Mouse (Mus musculus): ENCODE measurements at regions not wholly inside any gene's neighbourhood (a gene's known extent, or its start where the extent isn't known, plus 50 kb on each side); places are given as distances from the start of the nearest gene placed in this dataset.

DNA sequence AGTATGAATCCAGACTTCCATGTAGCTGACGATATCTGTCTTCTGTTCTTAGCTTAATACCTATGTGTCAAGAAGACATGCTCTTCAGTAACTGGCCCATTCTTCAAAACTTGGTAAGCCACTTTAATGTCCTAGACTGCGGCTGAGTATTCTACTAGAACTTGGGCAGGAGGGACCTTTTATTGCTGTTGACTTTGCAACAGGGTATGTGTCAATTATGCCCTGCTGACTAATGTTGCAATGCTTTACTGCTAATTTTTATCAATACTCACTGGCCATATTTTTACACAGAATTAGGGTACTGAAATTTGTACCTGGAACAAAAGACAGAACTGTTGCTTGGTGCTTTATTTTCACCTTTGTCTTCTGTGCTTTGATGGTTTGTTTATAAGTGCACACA lies 746.9 kb downstream of the Ppargc1a start:
- Histone ChIP-seq H3K36me3 (ENCODE audit: insufficient read depth, low read length) (no peaks in the 10 kb centered on the region), H3K9me3 (ENCODE audit: low read length) (no peaks in the 10 kb centered on the region), H3K4me3 (replicated peaks; ENCODE audit: low read length) (no peak overlapping the region), H3K4me1 (replicated peaks; ENCODE audit: low read depth, low read length) (no peaks in the 10 kb centered on the region), H3K27me3 (ENCODE audit: insufficient read depth, low read length) (no peaks in the 10 kb centered on the region)
- no peak for TF ChIP-seq CTCF (conservative IDR thresholded peaks at IDR 0.05; ENCODE audit: low read length)
- TF ChIP-seq NANOG (IDR thresholded peaks at IDR 0.05; ENCODE audit: borderline replicate concordance, low read length): no peak

DNA sequence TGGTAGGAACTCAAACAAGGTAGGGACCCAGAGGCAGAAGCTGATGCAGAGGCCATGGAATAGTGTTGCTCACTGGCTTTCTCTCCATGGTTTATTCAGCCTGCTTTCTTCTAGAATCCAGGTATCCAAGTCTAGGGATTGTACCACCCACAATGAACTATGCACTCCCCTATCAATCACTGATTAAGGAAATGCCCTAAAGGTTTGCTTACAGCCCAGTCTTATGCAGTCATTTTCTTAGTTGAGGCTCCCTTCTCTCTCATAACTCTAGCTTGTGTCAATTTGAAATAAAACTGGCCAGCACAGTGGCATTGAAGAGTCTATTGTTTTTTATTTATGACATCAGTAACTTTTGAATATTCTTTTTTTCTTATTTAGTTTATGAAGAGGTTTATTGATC lies 747.6 kb downstream of the Ppargc1a start:
- Histone ChIP-seq H3K9me3 (ENCODE audit: low read length) (no peaks in the 10 kb centered on the region), H3K4me1 (replicated peaks; ENCODE audit: low read depth, low read length) (no peaks in the 10 kb centered on the region), H3K36me3 (ENCODE audit: insufficient read depth, low read length) (no peaks in the 10 kb centered on the region), H3K4me3 (replicated peaks; ENCODE audit: low read length) (no peak overlapping the region), H3K27me3 (ENCODE audit: insufficient read depth, low read length) (no peaks in the 10 kb centered on the region)
- TF ChIP-seq POU5F1 (IDR thresholded peaks at IDR 0.05; ENCODE audit: borderline replicate concordance, low read length) (no peak), CTCF (conservative IDR thresholded peaks at IDR 0.05; ENCODE audit: low read length) (no peak), NANOG (IDR thresholded peaks at IDR 0.05; ENCODE audit: borderline replicate concordance, low read length) (no peak)

DNA sequence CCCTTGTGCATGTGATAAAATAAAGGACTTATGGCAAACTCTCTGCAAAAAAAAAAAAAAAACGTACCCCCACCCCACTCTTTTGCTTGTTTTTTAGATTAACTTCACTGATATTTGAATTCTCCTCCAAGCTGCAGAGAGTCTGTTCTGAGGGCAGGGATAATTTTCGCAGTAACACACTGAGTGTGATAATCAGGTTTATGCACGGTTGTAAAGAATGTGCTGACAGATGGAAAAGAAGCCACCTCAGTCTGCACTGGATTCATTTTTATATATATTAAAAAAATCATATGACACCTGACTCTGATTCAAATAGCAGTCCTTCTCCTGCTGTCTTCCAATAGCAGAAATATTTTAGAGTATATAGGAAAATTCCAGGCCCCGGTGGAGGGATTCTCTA lies 736.5 kb upstream of the Adgra3 start:
- no peaks in the 10 kb centered on the region for H3K36me3 ChIP-seq (ENCODE audit: insufficient read depth, low read length)
- no peaks in the 10 kb centered on the region for H3K27me3 ChIP-seq (ENCODE audit: insufficient read depth, low read length)
- H3K4me1 ChIP-seq (replicated peaks; ENCODE audit: low read depth, low read length): no peaks in the 10 kb centered on the region
- H3K4me3 ChIP-seq (replicated peaks; ENCODE audit: low read length): no peak overlapping the region
- no peaks in the 10 kb centered on the region for H3K9me3 ChIP-seq (ENCODE audit: low read length)
- TF ChIP-seq CTCF (conservative IDR thresholded peaks at IDR 0.05; ENCODE audit: low read length) (no peak), NANOG (IDR thresholded peaks at IDR 0.05; ENCODE audit: borderline replicate concordance, low read length) (no peak), POU5F1 (IDR thresholded peaks at IDR 0.05; ENCODE audit: borderline replicate concordance, low read length) (no peak)

DNA sequence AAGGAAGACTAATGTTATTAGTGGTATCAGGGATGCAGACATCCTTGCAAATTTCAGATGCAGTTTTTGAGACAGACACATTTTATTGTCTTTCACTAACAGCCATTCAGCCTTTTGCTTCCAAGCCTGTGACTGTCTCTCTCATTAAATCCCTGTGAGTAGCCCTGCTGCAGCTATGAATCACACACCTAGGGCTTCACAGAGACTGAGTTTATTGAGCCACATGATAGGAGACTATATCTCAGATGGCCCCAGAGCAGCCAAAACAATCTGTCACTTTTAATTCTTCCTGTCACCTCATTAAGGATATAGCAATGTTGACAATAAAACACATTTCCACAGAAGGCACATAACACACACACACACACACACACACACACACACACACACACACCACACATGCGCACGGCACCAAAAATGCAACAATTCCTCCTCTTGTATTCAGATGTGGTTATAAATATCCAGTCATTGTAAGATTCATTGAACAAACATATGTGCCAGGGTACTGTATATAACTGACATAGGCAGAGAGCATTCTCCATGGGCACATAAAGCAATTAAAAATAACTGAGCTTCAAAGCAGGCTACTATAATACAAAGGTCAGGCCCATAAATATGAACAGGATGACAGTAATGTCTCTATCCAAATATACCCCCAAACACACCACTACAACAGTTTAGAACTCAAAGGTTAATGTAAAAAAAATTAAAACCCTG lies 735.8 kb upstream of the Adgra3 start:
- no peaks in the 10 kb centered on the region for H3K4me1 ChIP-seq (replicated peaks; ENCODE audit: low read depth, low read length)
- no peaks in the 10 kb centered on the region for H3K36me3 ChIP-seq (ENCODE audit: insufficient read depth, low read length)
- no peaks in the 10 kb centered on the region for H3K9me3 ChIP-seq (ENCODE audit: low read length)
- no peak overlapping the region for H3K4me3 ChIP-seq (replicated peaks; ENCODE audit: low read length)
- H3K27me3 ChIP-seq (ENCODE audit: insufficient read depth, low read length): no peaks in the 10 kb centered on the region
- TF ChIP-seq NANOG (IDR thresholded peaks at IDR 0.05; ENCODE audit: borderline replicate concordance, low read length): no peak
- TF ChIP-seq POU5F1 (IDR thresholded peaks at IDR 0.05; ENCODE audit: borderline replicate concordance, low read length): no peak
- no peak for TF ChIP-seq CTCF (conservative IDR thresholded peaks at IDR 0.05; ENCODE audit: low read length)

DNA sequence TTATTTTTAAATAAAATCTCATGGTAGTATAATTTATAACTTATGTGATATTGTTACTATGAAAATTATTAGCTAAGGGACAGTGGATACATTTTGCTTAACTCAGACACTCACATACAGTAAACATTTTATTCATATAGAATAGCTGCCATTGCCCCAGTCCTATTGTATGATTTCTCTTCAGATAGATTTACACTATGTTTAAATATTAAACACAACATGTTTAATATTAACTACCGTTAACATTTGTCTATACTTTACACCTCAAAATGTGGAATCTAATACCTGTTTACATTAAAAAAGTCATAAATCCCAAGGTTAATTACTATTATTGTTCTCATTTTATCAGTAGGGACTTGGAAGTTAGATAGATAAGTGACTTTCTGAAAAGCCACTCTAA lies 734.8 kb upstream of the Adgra3 start:
- Histone ChIP-seq H3K36me3 (ENCODE audit: insufficient read depth, low read length) (no peaks in the 10 kb centered on the region), H3K4me1 (replicated peaks; ENCODE audit: low read depth, low read length) (no peaks in the 10 kb centered on the region), H3K9me3 (ENCODE audit: low read length) (no peaks in the 10 kb centered on the region), H3K4me3 (replicated peaks; ENCODE audit: low read length) (no peak overlapping the region), H3K27me3 (ENCODE audit: insufficient read depth, low read length) (no peaks in the 10 kb centered on the region)
- TF ChIP-seq CTCF (conservative IDR thresholded peaks at IDR 0.05; ENCODE audit: low read length): no peak
- no peak for TF ChIP-seq NANOG (IDR thresholded peaks at IDR 0.05; ENCODE audit: borderline replicate concordance, low read length)
- TF ChIP-seq POU5F1 (IDR thresholded peaks at IDR 0.05; ENCODE audit: borderline replicate concordance, low read length): no peak

DNA sequence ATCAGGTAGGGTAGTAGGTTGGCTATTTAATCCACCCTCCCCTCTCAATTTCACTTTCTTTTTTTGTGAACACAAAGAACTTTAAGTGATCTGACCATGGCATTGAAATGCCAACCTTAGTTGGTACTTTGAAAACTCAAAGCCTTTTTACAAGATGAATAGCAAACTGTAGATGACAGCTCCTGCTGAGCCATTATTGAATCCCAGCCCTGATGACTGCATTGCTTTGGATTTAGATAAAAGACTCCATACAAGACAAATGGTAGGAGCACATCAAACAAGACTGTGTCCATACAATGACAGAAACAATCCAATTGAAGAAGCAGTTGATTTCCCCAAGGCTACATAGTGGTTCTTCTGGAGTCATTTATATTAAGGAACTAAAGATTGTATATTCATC lies 726.5 kb upstream of the Adgra3 start:
- H3K4me1 ChIP-seq (replicated peaks; ENCODE audit: low read depth, low read length): no peaks in the 10 kb centered on the region
- no peaks in the 10 kb centered on the region for H3K9me3 ChIP-seq (ENCODE audit: low read length)
- H3K4me3 ChIP-seq (replicated peaks; ENCODE audit: low read length): no peak overlapping the region
- no peaks in the 10 kb centered on the region for H3K27me3 ChIP-seq (ENCODE audit: insufficient read depth, low read length)
- no peak for TF ChIP-seq POU5F1 (IDR thresholded peaks at IDR 0.05; ENCODE audit: borderline replicate concordance, low read length)
- TF ChIP-seq NANOG (IDR thresholded peaks at IDR 0.05; ENCODE audit: borderline replicate concordance, low read length): no peak
- TF ChIP-seq CTCF (conservative IDR thresholded peaks at IDR 0.05; ENCODE audit: low read length): no peak
- no peaks in the 10 kb centered on the region for H3K36me3 ChIP-seq (ENCODE audit: insufficient read depth, low read length)

DNA sequence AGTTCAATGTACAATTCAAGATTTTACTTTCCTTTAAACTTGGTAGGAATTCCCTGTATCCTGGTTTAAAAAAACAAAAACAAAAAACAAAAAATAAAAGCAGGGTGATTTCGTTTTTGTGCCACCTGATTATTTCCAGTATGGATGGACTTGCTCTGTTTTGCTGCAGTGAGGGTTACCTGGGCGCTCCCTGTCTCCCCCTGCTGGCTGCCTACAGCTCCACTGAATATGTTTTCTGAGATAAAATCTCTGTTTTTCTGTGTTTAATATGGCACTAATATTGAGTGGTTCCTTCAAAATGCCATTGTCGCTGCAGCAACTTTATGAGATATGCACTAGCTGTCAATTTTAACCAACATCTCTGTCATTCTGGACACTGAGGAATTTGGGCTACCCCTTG lies 720.3 kb upstream of the Adgra3 start:
- H3K4me1 ChIP-seq (replicated peaks; ENCODE audit: low read depth, low read length): no peaks in the 10 kb centered on the region
- H3K4me3 ChIP-seq (replicated peaks; ENCODE audit: low read length): no peak overlapping the region
- H3K36me3 ChIP-seq (ENCODE audit: insufficient read depth, low read length): no peaks in the 10 kb centered on the region
- no peak for TF ChIP-seq POU5F1 (IDR thresholded peaks at IDR 0.05; ENCODE audit: borderline replicate concordance, low read length)
- peak; percentile 81 for TF ChIP-seq CTCF (conservative IDR thresholded peaks at IDR 0.05; ENCODE audit: low read length)
- TF ChIP-seq NANOG (IDR thresholded peaks at IDR 0.05; ENCODE audit: borderline replicate concordance, low read length): no peak
- H3K27me3 ChIP-seq (ENCODE audit: insufficient read depth, low read length): no peaks in the 10 kb centered on the region
- H3K9me3 ChIP-seq (ENCODE audit: low read length): no peaks in the 10 kb centered on the region

DNA sequence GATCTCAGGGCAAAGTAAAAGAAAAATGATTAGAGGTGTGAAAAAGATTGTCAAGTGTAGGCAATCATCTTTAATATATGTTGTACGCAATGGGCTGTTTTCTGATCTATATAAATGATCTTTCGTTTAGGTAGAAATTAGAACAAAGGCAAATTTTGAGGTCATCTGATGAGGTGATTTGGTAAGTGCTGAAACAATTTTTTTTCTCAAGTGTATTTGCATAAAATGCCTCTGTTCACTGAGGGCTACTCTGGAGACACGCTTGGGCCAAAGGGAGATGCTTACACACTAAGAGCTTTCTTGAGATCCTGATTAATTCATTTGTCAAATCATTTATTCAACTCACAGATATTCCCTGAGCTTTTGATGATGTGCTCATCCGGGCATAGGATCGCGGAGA lies 719.4 kb upstream of the Adgra3 start:
- H3K36me3 ChIP-seq (ENCODE audit: insufficient read depth, low read length): no peaks in the 10 kb centered on the region
- no peaks in the 10 kb centered on the region for H3K9me3 ChIP-seq (ENCODE audit: low read length)
- TF ChIP-seq NANOG (IDR thresholded peaks at IDR 0.05; ENCODE audit: borderline replicate concordance, low read length): no peak
- TF ChIP-seq CTCF (conservative IDR thresholded peaks at IDR 0.05; ENCODE audit: low read length): no peak
- no peak for TF ChIP-seq POU5F1 (IDR thresholded peaks at IDR 0.05; ENCODE audit: borderline replicate concordance, low read length)
- H3K4me1 ChIP-seq (replicated peaks; ENCODE audit: low read depth, low read length): no peaks in the 10 kb centered on the region
- H3K4me3 ChIP-seq (replicated peaks; ENCODE audit: low read length): no peak overlapping the region
- no peaks in the 10 kb centered on the region for H3K27me3 ChIP-seq (ENCODE audit: insufficient read depth, low read length)

DNA sequence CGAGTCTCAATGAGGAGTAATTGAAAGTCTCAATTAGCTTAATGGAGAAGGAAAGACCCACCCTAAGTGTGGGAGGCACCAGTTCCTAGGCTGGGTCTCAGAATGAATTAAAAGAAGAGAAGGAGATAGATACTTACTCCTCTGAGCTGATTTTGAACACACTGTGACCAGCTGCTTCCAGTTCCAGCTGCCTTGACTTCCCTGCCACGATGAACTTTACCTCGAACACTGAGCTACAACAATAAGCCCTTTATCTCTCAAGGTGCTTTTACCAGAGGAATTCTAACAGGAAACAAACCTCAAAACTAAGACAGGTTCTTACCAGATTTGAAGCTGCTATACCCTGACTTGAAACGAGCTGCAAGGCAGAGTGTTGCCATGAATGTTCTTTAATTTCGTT lies 703.5 kb upstream of the Adgra3 start:
- H3K36me3 ChIP-seq (ENCODE audit: insufficient read depth, low read length): no peaks in the 10 kb centered on the region
- no peaks in the 10 kb centered on the region for H3K9me3 ChIP-seq (ENCODE audit: low read length)
- H3K27me3 ChIP-seq (ENCODE audit: insufficient read depth, low read length): no peaks in the 10 kb centered on the region
- no peak overlapping the region for H3K4me3 ChIP-seq (replicated peaks; ENCODE audit: low read length)
- TF ChIP-seq POU5F1 (IDR thresholded peaks at IDR 0.05; ENCODE audit: borderline replicate concordance, low read length) (no peak), CTCF (conservative IDR thresholded peaks at IDR 0.05; ENCODE audit: low read length) (no peak), NANOG (IDR thresholded peaks at IDR 0.05; ENCODE audit: borderline replicate concordance, low read length) (no peak)
- no peaks in the 10 kb centered on the region for H3K4me1 ChIP-seq (replicated peaks; ENCODE audit: low read depth, low read length)
